Mouse (Mus musculus) heart, adult 2 months (tissue): ENCODE measurements around the gene Ahcy. TPM values are rescaled to one million over a fixed set of nuclear protein-coding genes. Genes with fewer than 3 reads are reported as not detected.
A peak's percentile ranks its signal among the peaks of the same experiment; 100 is the strongest.
"Not testable (repeated sequence)": the region's sequence is repeated elsewhere in the genome, so short reads cannot be mapped to it uniquely, and the experiment has no call there.

Source experiments
- DNase-seq, 2 experiments: peaks; one replicate each; pipeline ENCODE4 v3.0.0; 2021
- H3K27ac ChIP-seq: fragments of 200-600 bp; 2 replicates; pipeline ENCODE4 v1.8.1; 2022
- H3K27me3 ChIP-seq: fragments of 200-500 bp; 2 replicates; pipeline ENCODE4 v1.6.1; 2012; ENCODE audit warnings: mild to moderate bottlenecking, low read length, inconsistent platforms, mixed read lengths; ENCODE audit not compliant: control insufficient read depth, insufficient read depth
- H3K36me3 ChIP-seq: fragments of 200-500 bp; 2 replicates; pipeline ENCODE4 v1.6.1; 2012; ENCODE audit warnings: low read length, inconsistent platforms; ENCODE audit not compliant: control insufficient read depth, insufficient read depth
- H3K4me1 ChIP-seq: fragments of 200-500 bp; 2 replicates; pipeline ENCODE4 v1.6.1; 2011; ENCODE audit warnings: low read length; ENCODE audit not compliant: control insufficient read depth, insufficient read depth
- H3K4me3 ChIP-seq: fragments of 200-600 bp; 2 replicates; pipeline ENCODE4 v1.8.1; 2022
- H3K79me2 ChIP-seq: fragments of 200-500 bp; replicated peaks from 2 replicates; pipeline ENCODE4 v1.6.1; 2012; ENCODE audit warnings: mild to moderate bottlenecking, inconsistent platforms, low read length, moderate library complexity, mixed read lengths; ENCODE audit not compliant: control insufficient read depth, insufficient read depth
- H3K9ac ChIP-seq: fragments of 200-500 bp; 2 replicates; pipeline ENCODE4 v1.6.1; 2012; ENCODE audit warnings: low read depth, mild to moderate bottlenecking, control low read depth, inconsistent platforms, low read length, mixed read lengths
- CTCF ChIP-seq: fragments of 200-600 bp; IDR thresholded peaks from 2 replicates; pipeline ENCODE4 v1.8.1; 2022; ENCODE audit warnings: antibody characterized with exemption, mild to moderate bottlenecking, moderate library complexity
- EP300 ChIP-seq: fragments of 200-500 bp; IDR thresholded peaks from 2 replicates; pipeline ENCODE4 v1.6.1; 2011; ENCODE audit warnings: low read depth, low read length, control low read depth; ENCODE audit not compliant: insufficient read depth
- POLR2A ChIP-seq: fragments of 200-500 bp; IDR thresholded peaks from 2 replicates; pipeline ENCODE4 v1.6.1; 2011; ENCODE audit warnings: mild to moderate bottlenecking, low read depth, low read length, control low read depth; ENCODE audit not compliant: insufficient read depth
- WGBS: fragments of 180-500 bp; shearing (Covaris S2); methylation state at CpG from one replicate; pipeline ENCODE4 v1.1.7; 2018; 5-methylcytosine and 5-hydroxymethylcytosine counted together
- intact Hi-C: fragments of 180-260 bp; cut with DNase I; formaldehyde crosslinking; loops from one replicate; pipeline ENCODE4 v1.15.1; 2025
- long read RNA-seq: library from polyadenylated mRNA; stranded (forward); transcript quantifications from one replicate; pipeline ENCODE4 v2.0.0, GENCODE M21; 2021
- polyA plus RNA-seq: library from polyadenylated mRNA; depleted of rRNA; stranded (reverse); fragments of >200 nt; gene quantifications from 2 replicates; pipeline ENCODE4 v1.2.3, GENCODE M21; 2012; rRNA removed
- total RNA-seq, 2 experiments: library from RNA; stranded (reverse); gene quantifications; 2 replicates each; pipeline ENCODE4 v1.2.3; 2021

Ahcy gene
- 10 to 100 TPM; 10.5 to 14.0 TPM for total RNA-seq
- 22.5 and 30.8 TPM in 2 replicates for polyA plus RNA-seq
- long read RNA-seq, transcript Ahcy-201 (10 exons, 2,543 nt): major isoform, 6 of 8 reads
- long read RNA-seq, partial matches to known transcripts: 2 of 8 reads
- long read RNA-seq, other reads (novel, unspliced or antisense): 0 of 8 reads

DNA sequence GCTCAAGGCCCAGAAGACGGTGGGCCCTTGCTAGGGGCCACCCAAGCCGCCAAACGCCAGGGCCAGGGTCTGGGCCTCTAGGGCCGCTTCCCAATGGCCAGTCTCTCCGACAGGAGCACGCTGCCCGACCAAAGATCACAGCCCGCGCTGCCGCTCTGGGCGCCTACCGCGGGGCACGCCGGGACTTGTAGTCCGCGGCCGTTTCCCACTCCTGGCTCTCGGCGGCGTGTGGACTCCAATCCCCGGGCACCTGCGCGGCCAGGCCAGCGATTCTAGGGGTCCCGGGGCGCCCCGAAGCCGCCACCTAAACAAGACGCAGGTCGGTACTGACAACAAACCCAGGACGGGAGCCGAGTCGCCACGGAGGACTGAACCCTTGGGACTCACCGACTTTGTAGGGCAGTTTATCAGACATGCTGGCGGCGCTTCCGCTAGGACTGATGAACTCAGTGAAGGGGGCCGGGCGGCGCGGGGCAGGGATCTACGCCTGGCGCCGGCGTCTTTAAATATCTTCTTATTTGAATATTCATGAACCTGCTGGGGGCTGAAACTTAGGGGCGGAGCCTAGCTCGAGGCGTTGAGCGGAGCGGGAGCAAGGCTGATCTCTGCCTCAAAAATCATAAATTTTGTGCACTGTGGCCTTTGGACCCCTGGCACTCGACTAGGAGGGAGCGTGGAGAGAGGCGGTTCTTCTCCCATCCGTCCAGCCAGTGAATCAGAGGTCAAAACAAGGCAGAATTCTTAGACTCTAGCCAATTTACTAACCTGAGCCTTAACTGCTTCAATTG, at the start of gene Ahcy:
Gene Ahcy (minus strand): TSS at position 520 of the 788 bp plus-strand sequence.
- Histone ChIP-seq H3K9ac (peak within 1 kb of the TSS; percentile 76), H3K4me3 (peak within 1 kb of the TSS; percentile 78), H3K4me1 (peaks cover 6% of the 10 kb centered on the region), H3K79me2 (no peaks in the 10 kb centered on the region), H3K27me3 (no peaks in the 10 kb centered on the region), H3K36me3 (no peaks in the 10 kb centered on the region), H3K27ac (peak within 1 kb of the TSS; percentile 76)
- DNase-seq: peak; percentile 94
- intact Hi-C loops: loop anchor here (2.0 to 10.0 kb wide), 3 partner anchors 25 to 179 kb away; partner anchors contain the start of genes Eif2s2 and Itch
- TF ChIP-seq CTCF (0 out of 2 replicates have a peak, but pooled peaks have one; percentile 11), POLR2A (peak; percentile 83), EP300 (no peak)
- WGBS: under 1% methylated on average over 56 of the region's 56 CpGs

DNA sequence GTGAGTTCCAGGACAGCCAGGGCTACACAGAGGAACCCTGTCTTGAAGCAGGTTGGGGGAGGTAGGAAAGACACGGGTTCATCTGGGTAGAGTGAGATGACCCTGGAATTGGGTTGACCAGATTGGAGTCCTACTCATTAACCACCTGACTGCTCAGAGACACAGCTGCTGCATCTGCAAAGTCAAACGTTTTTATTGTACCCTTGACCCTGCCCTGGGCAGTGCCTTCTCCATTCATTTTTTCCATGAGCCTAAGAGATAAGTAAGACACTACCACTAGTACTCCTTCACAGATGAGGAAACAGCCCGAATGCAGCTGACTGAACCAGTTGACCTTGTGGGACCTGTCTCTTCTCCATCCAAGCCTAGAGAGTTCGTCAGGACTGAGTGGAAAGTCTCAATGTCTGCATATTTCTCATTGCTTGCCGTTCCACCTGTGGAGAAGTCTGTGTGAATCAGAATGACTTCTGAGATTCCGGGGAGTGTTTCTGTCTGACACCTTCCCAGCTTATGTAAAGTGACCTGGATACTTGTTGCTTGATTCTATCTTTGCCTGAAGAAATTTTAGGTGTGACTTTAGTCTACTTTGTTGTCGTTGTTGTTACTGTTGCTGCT, 41.0 kb upstream of the Ahcy start:
- H3K27me3 ChIP-seq: no peaks in the 10 kb centered on the region
- H3K27ac ChIP-seq: no peak overlapping the region
- DNase-seq: no peak
- TF ChIP-seq CTCF: no peak
- no peak for TF ChIP-seq POLR2A
- no peak for TF ChIP-seq EP300
- H3K9ac ChIP-seq: no peak overlapping the region
- no peak overlapping the region for H3K4me3 ChIP-seq
- no peaks in the 10 kb centered on the region for H3K79me2 ChIP-seq
- intact Hi-C loops: no loop called here
- no peaks in the 10 kb centered on the region for H3K36me3 ChIP-seq
- 58% methylated on average over 7 of the region's 7 CpGs for WGBS
- no peaks in the 10 kb centered on the region for H3K4me1 ChIP-seq

DNA sequence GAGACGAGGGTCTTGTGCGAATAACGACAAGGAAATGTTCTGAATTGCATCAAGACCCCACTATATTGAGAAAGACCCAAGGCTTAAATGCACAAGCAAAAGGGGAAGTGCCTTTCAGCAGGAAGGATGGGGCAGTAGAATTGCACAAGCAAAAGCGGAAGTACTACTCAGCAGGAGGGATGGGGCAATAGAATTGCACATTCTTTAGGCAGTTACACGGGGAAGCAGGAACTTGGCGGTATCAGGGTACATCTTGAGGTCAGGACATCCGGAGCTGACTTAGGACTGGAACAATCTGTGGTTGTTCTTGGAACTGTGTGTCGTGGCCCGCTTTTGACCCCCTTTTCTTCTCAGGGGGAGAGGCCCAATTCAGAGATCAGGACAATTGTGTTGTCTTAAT, 33.0 kb upstream of the Ahcy start:
- H3K27ac ChIP-seq, H3K36me3 ChIP-seq, H3K79me2 ChIP-seq, H3K27me3 ChIP-seq, DNase-seq, intact Hi-C loops, H3K9ac ChIP-seq, H3K4me1 ChIP-seq, H3K4me3 ChIP-seq: not testable (repeated sequence)
- 72% methylated on average over 9 of the region's 9 CpGs for whole genome bisulfite sequencing

DNA sequence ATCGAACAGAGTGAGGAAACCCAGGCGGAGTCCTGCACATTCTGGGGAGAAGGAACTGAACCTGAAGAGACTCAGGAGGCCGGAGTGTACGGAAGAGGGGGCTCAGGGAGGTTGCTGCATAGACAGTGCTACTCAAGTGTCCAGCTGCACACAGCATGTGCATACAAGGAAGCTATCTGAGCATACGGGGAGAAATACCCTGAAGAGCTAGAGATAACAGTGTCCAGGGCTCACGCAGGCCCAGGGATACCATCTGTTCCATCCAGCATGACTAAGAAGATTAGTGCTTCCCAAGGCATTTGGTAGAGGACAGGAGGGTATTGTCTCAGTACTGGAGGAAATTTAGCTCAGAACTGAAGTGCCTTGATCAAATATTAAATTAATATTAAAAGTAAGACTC, 29.3 kb upstream of the Ahcy start:
- TF ChIP-seq EP300 (no peak), POLR2A (no peak), CTCF (no peak)
- no peak overlapping the region for H3K27ac ChIP-seq
- intact Hi-C loops: no loop called here
- no peaks in the 10 kb centered on the region for H3K4me1 ChIP-seq
- 71% methylated on average over 6 of the region's 6 CpGs for WGBS
- H3K9ac ChIP-seq: no peak overlapping the region
- DNase-seq: no peak
- no peak overlapping the region for H3K4me3 ChIP-seq
- H3K36me3 ChIP-seq: no peaks in the 10 kb centered on the region
- no peaks in the 10 kb centered on the region for H3K79me2 ChIP-seq
- no peaks in the 10 kb centered on the region for H3K27me3 ChIP-seq

DNA sequence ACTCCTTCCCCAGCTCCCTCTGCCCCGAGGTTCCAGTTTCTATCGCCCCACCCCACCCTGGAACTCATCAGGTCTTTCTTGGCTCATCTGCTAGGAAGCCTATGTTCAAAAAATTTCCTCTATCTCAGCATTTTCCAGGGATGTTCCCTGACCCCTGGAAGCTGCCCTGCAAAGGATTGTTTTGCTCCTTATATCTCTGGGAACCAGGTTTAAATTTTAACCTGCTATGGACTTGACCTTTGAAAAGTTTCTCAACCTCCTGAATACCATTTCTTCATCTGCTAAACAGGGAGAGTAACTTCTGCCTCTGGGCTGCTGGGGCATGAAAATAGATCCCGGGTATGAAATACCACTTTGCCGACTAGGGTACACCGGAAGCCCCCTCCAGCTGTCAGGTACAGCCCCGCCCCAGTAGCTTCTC, 27.5 kb upstream of the Ahcy start:
- WGBS: 55% methylated on average over 6 of the region's 6 CpGs
- no peak for DNase-seq

DNA sequence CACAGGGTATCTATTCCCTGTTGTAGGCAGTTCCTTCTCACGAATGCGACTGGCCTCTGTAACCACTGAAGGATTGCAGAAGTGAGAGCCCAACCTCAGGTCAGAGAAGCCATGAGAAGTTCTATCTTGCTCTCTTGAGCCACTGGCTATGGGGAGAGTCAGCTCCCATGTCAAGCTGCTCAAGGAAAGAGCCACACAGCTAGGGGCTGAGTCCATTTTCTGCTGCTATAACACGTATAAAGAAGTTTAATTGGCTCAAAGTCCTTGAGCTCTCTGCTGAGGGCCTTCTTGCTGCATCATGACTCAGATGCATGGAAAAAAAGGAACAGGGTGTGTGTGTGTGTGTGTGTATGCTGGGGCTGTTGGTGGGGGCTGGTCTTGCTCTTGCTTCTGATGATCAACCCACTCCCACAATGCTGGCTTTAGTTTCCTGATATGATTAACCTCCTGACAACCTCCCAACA, 26.5 kb upstream of the Ahcy start:
- Histone ChIP-seq H3K27ac (no peak overlapping the region), H3K36me3 (no peaks in the 10 kb centered on the region), H3K9ac (no peak overlapping the region), H3K4me1 (no peaks in the 10 kb centered on the region), H3K27me3 (no peaks in the 10 kb centered on the region), H3K79me2 (no peaks in the 10 kb centered on the region), H3K4me3 (no peak overlapping the region)
- WGBS: 66% methylated on average over 3 of the region's 3 CpGs
- TF ChIP-seq POLR2A: no peak
- no peak for TF ChIP-seq CTCF
- no peak for TF ChIP-seq EP300
- DNase-seq: no peak
- intact Hi-C loops: no loop called here

More for the DNA sequence above, 27.5 kb upstream of the Ahcy start:
- Histone ChIP-seq H3K4me3 (no peak overlapping the region), H3K4me1 (no peaks in the 10 kb centered on the region), H3K27ac (no peak overlapping the region), H3K9ac (no peak overlapping the region), H3K79me2 (no peaks in the 10 kb centered on the region), H3K27me3 (no peaks in the 10 kb centered on the region), H3K36me3 (no peaks in the 10 kb centered on the region)
- no peak for TF ChIP-seq POLR2A
- no peak for TF ChIP-seq EP300
- no peak for TF ChIP-seq CTCF
- intact Hi-C loops: no loop called here
